Mouse (Mus musculus): Measurements from ENCODE around the gene Snrpn. TPM values are rescaled to one million over a fixed set of nuclear protein-coding genes. Genes with fewer than 3 reads are reported as not detected.
"Not testable (repeated sequence)": the region's sequence is repeated elsewhere in the genome, so short reads cannot be mapped to it uniquely, and the experiment has no call there.

The Snrpn gene
- total RNA-seq (2014; fragmentation: Nextera tagmentation) (not detected in 2 replicates), total RNA-seq (2017) (not detected in 2 replicates)

DNA sequence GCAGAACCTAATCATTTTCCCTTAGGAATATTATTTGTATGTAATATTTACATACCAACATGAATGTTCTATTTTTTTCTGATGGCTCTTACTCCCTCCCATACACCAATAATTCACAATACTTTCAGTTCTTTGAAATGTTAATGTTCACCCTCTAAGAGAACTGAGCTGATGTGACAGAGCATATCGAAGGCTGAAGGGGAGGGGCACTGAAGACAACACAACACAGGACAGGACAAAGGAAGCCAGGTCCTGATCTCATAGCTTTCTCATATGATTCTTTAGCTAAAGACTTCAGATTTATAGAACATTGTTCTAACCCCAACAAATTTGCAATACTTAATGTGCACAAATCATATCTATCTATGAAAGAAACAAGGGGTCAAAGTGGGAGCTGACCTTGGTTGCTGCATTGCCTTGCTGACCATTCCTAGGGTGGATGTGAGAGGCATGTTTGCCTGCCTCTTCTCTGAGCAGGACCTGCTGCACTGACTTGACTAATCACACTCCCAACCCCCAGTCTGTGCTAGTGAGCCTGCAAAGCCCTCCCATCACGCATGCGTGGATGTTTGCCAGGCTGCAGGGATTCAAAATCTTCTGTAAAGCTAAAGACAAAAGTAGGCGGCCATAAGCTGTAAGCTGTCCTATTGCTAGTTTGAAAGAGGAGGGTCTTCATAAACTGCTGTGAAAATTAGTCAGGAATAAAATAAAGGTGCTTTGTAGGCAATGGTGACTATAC is at the start of gene Snrpn:
TSS of gene Snrpn (minus strand) at position 478 of the 739 bp plus-strand sequence.
- no peak for ATAC-seq (replicated peaks; ENCODE audit: low FRiP score, low TSS enrichment, poor library complexity, severe bottlenecking)

DNA sequence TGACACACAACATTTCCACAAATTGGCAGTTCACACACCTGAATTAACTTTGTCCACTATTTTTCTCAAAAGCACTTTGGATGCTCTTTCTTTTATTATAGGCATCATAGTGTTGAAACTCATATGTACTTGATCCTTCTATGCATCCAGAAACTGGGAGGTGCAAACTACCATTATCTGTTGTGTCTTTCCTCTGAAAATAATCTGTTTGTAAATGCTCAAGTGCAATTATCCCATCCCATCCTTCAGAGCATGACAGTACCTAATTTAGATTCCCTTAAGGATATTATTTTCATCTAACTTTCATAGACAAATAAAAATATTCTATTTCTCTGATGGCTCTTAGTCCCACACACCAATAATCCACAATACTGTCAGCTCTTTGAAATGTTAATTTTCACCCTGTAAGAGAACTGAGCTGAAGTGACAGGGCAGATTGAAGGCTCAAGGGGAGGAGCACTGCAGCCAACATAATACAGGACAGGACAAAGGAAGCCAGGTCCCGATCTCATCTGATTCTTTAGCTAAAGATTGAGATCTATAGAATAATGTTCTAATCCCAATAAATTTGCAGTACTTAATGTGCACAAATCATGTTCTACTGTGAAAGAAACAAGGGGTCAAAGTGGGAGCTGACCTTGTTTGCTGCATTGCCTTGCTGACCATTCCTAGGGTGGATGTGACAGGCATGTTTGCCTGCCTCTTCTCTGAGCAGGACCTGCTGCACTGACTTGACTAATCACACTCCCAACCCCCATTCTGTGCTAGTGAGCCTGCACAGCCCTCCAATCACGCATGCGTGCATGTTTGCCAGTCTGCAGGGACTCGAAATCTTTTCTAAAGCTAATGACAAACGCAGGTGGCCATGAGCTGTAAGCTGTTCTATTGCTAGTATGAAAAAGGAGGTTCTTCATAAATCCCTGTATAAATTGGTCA is 30.5 kb upstream of the Snrpn start:
- ATAC-seq (replicated peaks; ENCODE audit: low FRiP score, low TSS enrichment, poor library complexity, severe bottlenecking) = no peak

DNA sequence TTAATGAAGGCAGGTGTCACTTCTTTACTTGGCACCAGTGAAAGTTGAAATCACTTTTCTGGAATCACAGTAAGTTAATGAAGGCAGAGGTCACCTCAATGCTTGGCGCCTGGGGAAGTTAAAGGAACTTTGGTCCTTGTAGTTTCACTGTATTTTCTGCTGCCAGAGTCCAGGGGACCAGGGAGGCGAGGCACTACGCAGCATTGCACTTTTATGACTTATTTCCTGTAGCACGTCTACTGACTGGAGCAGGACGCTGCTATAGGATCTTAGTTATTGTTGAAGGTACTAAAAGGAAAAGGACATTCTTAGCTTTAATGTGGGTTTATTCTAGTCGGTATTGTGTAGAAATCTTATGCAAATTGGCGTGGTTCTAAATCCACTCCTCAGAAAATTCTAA is 14.7 kb downstream of the Snrpn start:
- no peak for ATAC-seq (replicated peaks; ENCODE audit: low FRiP score, low TSS enrichment, poor library complexity, severe bottlenecking)

DNA sequence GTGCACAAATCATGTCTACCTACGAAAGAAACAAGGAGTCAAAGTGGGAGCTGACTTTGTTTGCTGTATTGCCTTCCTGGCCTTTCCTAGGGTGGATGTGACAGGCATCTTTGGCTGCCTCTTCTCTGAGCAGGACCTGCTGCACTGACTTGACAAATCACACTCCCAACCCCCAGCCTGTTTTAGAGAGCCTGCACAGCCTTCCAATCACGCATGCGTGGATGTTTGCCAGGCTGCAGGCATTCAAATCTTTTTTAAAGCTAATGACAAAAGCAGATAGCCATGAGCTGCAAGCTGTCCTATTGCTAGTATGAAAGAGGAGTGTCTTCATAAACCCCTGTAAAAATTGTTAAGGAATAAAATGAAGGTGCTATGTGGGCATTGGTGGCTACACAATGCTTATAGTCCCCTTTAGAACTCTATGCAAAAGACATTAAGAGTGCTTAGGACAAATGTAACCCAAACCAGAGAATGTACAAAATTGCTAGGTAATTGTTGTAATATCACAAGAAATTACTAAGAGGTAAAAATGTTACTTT is 16.9 kb downstream of the Snrpn start:
- ATAC-seq (replicated peaks; ENCODE audit: low FRiP score, low TSS enrichment, poor library complexity, severe bottlenecking) = not testable (repeated sequence)

DNA sequence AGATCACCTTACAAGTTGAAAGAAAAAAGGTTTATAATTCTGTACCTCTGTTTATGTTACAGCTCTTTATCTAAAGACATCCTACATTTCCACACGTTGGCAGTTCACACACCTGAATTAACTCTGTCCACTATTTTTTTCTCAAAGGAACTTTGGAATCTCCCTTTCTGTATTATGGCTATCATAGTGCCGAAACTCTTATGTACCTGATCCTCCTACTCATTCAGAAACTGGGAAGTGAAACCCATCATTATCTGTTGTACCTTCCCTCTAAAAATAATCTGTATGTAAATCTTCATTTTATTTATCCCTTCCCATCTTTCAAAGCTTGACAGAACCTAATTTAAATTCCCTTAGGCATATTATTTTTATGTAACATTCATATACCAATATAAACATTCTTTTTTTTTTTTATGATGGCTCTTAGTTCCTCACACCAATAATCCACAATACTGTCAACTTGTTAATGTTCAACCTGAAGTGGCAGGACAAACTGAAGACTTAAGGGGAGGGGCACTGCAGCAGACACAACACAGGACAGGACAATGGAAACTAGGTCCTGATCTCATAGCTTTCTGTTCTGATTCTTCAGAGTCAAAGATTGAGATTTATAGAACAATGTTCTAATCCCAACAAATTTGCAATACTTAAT is 17.5 kb downstream of the Snrpn start:
- no peak for ATAC-seq (replicated peaks; ENCODE audit: low FRiP score, low TSS enrichment, poor library complexity, severe bottlenecking)

DNA sequence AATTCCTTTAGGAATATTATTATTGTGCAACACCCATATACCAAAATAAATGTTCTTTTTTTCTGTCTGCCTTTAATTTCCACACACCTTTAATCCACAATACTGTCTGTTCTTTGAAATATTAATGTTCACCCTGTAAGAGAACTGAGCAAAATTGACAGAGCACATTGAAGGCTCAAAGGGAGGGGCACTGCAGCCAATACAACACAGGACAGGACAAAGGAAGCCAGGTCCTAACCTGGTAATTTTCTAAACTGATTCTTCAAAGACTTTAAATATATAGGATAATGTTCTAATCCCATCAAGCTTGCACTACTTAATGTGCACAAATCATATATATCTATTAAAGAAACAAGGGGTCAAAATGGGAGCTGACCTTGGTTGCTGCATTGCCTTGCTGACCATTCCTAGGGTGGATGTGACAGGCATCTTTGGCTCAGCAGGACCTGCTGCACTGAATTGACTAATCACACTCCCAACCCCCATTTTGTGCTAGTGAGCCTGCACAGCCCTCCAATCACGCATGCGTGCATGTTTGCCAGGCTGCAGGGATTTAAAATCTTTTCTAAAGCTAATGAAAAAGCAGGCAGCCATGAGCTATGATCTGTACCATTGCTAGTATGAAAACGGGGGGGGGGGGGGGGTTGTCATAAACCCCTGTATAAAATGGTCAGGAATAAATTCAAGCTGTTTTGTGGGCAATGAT is 42.7 kb downstream of the Snrpn start:
- ATAC-seq (replicated peaks; ENCODE audit: low FRiP score, low TSS enrichment, poor library complexity, severe bottlenecking) = no peak

DNA sequence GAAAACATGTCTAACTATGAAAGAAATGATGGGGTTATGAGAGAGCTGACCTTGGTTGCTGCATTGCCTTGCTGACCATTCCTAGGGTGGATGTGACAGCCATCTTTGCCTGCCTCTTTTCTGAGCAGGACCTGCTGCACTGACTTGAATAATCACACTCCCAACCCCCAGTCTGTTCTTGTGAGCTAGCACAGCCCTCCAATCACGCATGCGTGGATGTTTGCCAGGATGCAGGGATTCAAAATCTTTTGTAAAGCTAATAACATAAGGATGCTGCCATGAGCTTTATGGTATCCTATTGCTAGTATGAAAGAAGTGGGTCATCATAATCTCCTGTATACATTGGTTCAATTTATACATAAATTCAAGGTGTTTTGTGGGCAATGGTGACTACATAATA is 63.7 kb downstream of the Snrpn start:
- ATAC-seq (replicated peaks; ENCODE audit: low FRiP score, low TSS enrichment, poor library complexity, severe bottlenecking) = no peak

DNA sequence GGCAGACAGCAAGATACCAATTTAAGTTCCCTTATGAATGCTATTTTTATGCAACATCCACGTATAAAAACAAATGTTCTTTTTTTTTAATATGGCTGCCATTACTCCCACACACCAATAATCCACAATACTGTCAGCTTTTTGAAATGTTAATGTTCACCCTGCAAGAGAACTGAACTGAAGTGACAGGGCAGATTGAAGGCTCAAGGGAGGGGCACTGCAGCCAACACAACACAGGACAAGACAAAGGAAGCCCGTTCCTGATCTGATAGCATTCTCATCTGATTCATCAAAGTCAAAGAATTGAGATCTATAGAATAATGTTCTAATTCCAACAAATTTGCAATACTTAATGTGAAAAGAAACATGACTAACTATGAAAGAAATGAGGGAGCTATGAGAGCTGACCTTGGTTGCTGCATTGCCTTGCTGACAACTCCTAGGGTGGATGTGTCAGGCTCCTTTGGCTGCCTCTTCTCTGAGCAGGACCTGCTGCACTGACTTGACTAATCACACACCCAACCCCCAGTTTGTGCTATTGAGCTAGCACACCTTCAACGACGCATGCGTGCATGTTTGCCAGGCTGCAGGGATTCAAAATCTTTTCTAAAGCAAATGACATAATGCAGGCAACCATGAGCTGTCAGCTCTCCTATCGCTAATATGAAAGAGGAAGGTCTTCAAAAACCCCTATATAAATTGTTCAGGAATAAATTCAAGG is 92.4 kb downstream of the Snrpn start:
- ATAC-seq (replicated peaks; ENCODE audit: low FRiP score, low TSS enrichment, poor library complexity, severe bottlenecking) = no peak

DNA sequence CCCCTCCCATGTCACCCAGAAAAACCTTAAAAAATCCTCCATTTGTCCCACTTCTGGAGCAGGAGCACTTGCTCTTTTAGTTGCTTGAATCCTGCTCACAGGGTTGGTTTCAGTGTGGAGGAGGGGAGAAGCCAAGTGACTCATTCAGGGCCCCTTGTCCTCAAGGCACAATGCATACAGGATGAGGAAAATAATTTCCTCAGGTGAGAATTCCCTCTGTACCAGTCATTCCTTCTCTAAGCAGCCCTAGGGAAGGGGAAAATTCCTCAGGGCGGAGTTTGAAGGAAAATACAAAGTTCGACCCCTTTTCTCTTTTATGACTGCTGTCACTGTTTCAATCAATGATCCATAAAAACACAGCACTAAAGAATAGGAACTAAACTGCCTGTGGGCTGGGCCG is 126.8 kb downstream of the Snrpn start:
- no peak for ATAC-seq (replicated peaks; ENCODE audit: low FRiP score, low TSS enrichment, poor library complexity, severe bottlenecking)

DNA sequence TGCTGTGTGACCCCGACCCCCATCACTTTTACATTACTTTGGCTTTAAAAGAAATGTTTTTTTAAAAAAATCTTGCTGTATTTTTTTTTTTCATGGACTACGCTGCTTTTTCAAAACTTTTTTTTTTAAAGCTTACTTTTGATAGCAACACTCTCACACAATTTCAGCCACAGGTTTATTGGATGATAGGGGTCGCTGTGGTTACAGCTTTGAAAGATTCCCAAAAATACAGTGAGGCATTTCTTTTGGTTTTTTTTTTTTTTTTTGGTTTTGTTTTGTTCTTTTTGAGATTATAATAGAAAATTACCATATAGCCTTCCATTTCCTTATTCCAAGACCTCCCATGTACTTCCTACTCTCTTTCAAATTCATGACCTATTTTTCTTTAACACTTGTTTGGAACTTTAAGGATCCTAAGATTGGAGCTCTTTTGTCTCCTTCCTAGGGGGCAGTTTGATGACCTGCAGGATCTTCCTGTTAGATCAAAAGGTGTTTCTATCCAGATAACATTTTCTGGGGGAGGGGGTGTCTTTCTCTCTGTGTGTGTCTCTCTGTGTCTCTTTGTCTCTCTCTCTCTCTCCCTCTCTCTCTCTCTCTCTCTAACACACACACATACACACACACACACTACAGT is 132.2 kb downstream of the Snrpn start:
- no peak for ATAC-seq (replicated peaks; ENCODE audit: low FRiP score, low TSS enrichment, poor library complexity, severe bottlenecking)

DNA sequence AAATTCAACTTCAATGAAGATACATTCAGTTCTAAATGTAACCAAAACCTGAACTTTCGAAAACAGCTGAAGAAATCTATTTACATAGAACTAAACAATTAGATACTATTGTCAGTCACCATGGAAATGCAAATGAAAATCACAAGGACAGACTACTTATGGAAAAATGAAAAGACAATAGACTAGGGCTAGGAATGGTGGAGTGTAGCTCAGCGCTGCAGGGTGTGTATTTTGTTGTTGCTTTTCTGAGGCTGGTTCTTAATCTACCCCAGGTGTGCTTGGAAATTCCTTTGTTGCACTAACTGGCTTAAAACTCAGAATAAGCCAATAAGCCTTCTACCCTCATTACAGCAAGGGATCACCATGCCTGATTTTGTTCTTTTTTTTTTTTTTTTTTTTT is 133.8 kb downstream of the Snrpn start:
- ATAC-seq (replicated peaks; ENCODE audit: low FRiP score, low TSS enrichment, poor library complexity, severe bottlenecking) = no peak

DNA sequence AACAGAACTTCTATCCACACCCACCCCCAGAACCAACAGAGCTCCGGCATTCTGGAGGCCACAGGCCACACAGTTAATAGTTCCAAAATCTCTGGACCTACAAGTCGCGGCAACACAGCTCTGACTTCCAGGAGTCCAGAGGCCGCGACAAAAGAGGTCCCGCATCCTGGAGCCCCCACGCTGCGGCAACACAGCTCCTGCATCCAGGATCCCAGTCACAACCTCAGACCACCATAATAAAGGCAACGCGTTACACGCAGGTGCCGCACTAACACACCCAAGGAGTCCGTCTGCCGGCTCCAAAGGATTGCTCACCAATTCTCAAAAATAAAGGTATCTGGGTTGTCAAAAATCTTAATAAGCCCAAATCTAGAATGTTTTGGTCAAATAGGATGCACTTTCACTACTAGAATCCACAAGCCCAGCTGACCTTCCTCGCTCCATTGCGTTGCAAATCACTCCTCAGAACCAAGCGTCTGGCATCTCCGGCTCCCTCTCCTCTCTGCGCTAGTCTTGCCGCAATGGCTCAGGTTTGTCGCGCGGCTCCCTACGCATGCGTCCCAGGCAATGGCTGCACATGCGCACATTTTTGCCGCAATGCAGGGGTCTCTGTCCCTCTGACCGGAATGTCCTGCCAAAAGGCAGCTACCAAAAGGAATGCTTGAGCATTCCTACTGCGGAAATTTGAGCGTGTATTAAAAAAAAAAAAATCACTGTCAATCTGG is 135.3 kb downstream of the Snrpn start, which contains the start of the genes Snurf and Gm38393:
TSS of gene Snurf (minus strand) at position 444 of the 725 bp plus-strand sequence.
TSS of gene Gm38393 (minus strand) at position 459 of the 725 bp plus-strand sequence.
- no peak for ATAC-seq (replicated peaks; ENCODE audit: low FRiP score, low TSS enrichment, poor library complexity, severe bottlenecking)

DNA sequence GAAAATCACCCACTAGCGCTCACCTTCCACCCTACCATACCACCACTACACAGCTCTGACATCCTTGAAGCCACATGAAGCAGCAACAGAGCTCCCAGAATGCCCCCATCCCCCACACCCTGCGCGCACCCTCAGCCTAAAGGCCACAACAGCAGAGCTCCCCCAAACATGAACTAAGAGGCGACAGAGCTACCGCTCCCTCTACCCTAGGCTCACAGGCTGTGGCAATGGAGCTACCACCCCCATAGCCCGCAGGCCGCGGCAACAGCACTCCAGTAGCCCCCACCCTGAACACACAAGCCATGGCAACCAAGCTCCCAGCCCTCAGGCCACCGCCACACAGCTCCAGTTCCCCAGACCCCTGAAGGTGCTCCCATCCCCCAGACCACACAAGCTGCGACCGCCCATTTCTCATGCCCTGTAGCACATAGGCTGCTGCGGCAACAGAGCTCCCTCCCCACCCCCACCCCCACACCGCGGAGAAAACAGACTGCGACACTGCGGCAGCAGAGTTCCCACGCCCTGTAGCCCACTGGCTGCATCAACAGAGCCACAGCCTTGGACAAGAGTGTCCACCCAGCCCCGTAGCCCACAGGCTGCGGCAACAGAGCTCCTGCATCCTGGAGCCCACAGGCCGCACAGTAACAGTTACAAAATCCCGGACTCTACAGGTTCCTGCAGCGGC is 136.0 kb downstream of the Snrpn start:
- ATAC-seq (replicated peaks; ENCODE audit: low FRiP score, low TSS enrichment, poor library complexity, severe bottlenecking) = no peak

DNA sequence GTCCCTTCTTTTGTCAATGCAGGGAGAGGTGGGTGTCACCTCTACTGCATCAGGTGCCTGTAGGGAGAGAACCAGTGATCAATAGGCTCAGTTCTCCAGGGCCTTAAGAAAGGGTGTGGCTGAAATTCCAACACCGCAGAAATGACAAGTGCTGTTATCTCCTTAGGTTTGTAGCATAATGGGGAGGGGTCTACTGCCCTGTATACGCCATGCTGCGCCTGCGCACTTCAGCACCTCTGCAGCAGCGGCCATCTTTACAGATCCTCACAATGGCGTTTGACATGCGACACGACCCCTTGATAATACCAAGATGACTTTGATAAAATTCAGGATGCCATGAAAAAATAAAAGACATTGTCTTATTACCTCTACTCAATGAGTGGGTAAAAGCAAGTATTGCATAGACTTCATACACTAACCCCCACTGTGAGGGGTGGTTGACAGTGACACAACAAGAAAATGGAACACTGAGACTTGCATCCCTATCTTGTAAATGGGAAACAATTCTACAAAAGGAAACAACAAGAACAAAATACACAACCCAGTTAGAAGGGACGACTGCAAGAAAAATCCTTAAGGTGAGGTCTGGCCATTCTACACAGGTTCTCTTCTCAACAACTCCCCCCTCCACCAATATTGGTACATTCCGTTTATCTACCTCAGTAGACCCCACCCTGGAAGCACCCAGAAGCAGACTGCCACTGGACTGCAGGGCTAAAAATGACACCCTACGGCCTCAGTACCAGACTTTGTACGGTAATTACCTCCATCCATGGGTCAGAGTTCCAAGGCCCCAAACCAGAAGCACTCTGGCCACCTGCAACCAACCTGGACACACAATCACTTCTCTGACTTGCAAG is 136.8 kb downstream of the Snrpn start:
- ATAC-seq (replicated peaks; ENCODE audit: low FRiP score, low TSS enrichment, poor library complexity, severe bottlenecking) = no peak

DNA sequence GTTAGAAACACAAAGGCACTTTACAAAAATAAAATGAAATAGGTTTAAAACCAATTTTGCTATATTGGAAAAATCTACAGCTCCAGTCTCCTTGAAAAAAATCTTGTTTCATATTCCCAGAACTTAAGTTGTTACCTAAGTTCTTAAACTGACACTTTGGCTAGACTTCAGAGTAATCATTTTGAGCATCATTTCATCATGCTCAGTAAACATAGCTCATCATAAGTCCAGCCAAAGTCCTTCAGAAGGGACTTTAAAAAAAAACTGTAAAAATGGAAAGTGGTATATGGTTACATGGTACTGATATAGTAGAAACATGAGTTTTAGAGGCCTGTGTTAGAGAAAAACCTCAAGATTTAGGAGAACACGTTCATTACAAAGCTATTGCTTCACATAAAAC is 161.4 kb downstream of the Snrpn start:
- no peak for ATAC-seq (replicated peaks; ENCODE audit: low FRiP score, low TSS enrichment, poor library complexity, severe bottlenecking)
